14 mouse cellular contexts compared by ENCODE assay signal in the genomic region with DNA sequence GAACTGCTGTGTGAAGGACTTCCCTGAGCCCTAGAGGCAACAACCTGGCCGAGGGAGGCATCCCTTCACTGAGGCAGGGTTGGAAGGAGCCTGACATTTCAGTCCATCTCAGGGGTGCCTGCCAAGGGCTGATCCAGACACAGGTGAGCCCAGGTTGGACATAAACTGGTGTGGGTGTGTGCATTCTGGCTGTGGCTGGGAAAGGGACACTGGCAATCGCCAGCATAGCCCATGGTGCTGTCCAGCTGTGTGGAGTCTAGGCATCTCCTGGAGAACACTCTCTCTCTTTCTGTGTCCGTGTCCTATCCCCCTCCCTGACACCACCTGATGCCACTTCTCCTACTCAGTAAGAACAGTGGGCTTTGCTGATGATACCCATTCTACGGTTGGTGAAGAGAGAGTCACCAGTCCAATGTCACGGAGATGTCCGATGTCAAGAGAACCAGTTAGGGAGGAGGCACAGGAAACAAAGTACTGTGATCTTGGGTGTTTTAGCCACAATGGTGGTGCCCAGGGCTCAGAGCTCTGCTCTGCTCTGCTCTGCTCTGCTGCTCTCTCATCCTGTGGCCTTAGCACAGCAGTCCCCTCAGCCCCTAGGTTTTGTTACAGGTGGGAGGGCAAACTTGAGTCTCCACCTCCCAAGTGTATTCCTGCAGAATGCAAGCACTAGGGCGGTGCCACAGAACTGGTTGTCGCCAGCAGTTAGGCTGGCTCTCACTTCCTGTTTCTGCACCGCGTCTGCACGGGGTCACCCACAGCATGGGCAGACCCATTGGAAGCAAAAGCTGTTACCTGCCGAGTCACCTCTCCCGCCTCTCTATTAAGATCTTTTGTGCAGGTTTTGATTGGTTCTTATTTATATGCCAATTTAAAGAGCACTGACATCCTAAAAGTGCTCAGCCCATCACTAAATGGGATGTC. TPM values are rescaled to one million over a fixed set of nuclear protein-coding genes. Genes with fewer than 3 reads are reported as not detected.
DNase-seq lines count a peak whose midpoint lies in the region; ATAC-seq lines count a peak whose summit lies in the region.
"Not testable (repeated sequence)": the region's sequence is repeated elsewhere in the genome, so short reads cannot be mapped to it uniquely, and the experiment has no call there.
"Had no signal": no experiment of that assay in that cellular context is flagged by ENCODE, and none has a peak within 500 bp of the region (broad histone marks: within the 10 kb centered on the region; RNA-seq: fewer than 3 reads in every experiment).

No protein-coding gene starts in this region.

- H3K4me3 ChIP-seq in embryonic facial prominence, embryonic 11.5 days (ENCODE audit: low read depth, low read length); heart, embryonic 12.5 days; hindbrain, embryonic 13.5 days; kidney, embryonic 14.5 days (ENCODE audit: low read length); liver, embryonic 12.5 days; midbrain, embryonic 12.5 days; neural tube, embryonic 14.5 days (ENCODE audit: low read depth, low read length): not testable (repeated sequence)

- DNase-seq in A20 (ENCODE audit: low read depth, low spot score), result peak; percentile 69
- DNase-seq in embryonic facial prominence, embryonic 11.5 days (ENCODE audit: low spot score), result not testable (repeated sequence)

- not testable (repeated sequence) for H3K27me3 ChIP-seq in embryonic facial prominence, embryonic 11.5 days (ENCODE audit: control insufficient read depth, insufficient read depth, low read length); heart, embryonic 12.5 days (replicated peaks); hindbrain, embryonic 13.5 days; kidney, embryonic 14.5 days (ENCODE audit: control insufficient read depth, insufficient read depth, low read length); liver, embryonic 12.5 days (replicated peaks); midbrain, embryonic 12.5 days; neural tube, embryonic 14.5 days (ENCODE audit: control insufficient read depth, insufficient read depth, low read length)

- H3K9ac ChIP-seq in embryonic facial prominence, embryonic 11.5 days (replicated peaks; ENCODE audit: low read length); heart, embryonic 12.5 days; hindbrain, embryonic 13.5 days; kidney, embryonic 14.5 days (ENCODE audit: low read depth, low read length); liver, embryonic 12.5 days; midbrain, embryonic 12.5 days (replicated peaks); neural tube, embryonic 14.5 days (replicated peaks; ENCODE audit: low read depth, low read length): not testable (repeated sequence)

- H3K4me2 ChIP-seq in embryonic facial prominence, embryonic 11.5 days (ENCODE audit: low read depth, low read length); heart, embryonic 12.5 days; hindbrain, embryonic 13.5 days; kidney, embryonic 14.5 days (replicated peaks; ENCODE audit: low read depth, low read length); liver, embryonic 12.5 days; midbrain, embryonic 12.5 days (replicated peaks); neural tube, embryonic 14.5 days (ENCODE audit: low read depth, low read length): not testable (repeated sequence)

- H3K36me3 ChIP-seq in embryonic facial prominence, embryonic 11.5 days (replicated peaks; ENCODE audit: control insufficient read depth, insufficient read depth, low read depth, low read length); heart, embryonic 12.5 days; hindbrain, embryonic 13.5 days; kidney, embryonic 14.5 days (ENCODE audit: control insufficient read depth, insufficient read depth, low read length); liver, embryonic 12.5 days; midbrain, embryonic 12.5 days; neural tube, embryonic 14.5 days (ENCODE audit: control insufficient read depth, insufficient read depth, low read length): not testable (repeated sequence)

- 89% methylated on average over 7 of the region's 13 CpGs for WGBS in embryonic facial prominence, embryonic 11.5 days
- WGBS in heart, embryonic 12.5 days, result 79% methylated on average over 7 of the region's 13 CpGs
- WGBS in hindbrain, embryonic 13.5 days, result 90% methylated on average over 7 of the region's 13 CpGs
- 88% methylated on average over 7 of the region's 13 CpGs for WGBS in kidney, embryonic 14.5 days
- WGBS in liver, embryonic 12.5 days (ENCODE audit: insufficient replicate concordance), result 68% methylated on average over 7 of the region's 13 CpGs
- WGBS in midbrain, embryonic 12.5 days, result 87% methylated on average over 7 of the region's 13 CpGs
- WGBS in neural tube, embryonic 14.5 days, result 91% methylated on average over 7 of the region's 13 CpGs

- H3K4me1 ChIP-seq in embryonic facial prominence, embryonic 11.5 days (ENCODE audit: control insufficient read depth, insufficient read depth, low read length); heart, embryonic 12.5 days (replicated peaks); hindbrain, embryonic 13.5 days (replicated peaks); kidney, embryonic 14.5 days (ENCODE audit: control insufficient read depth, insufficient read depth, low read length); liver, embryonic 12.5 days; midbrain, embryonic 12.5 days; neural tube, embryonic 14.5 days (ENCODE audit: control insufficient read depth, insufficient read depth, low read length): not testable (repeated sequence)

- peaks cover 18% of the 10 kb centered on the region for H3K9me3 ChIP-seq in embryonic facial prominence, embryonic 11.5 days (replicated peaks; ENCODE audit: control insufficient read depth, low read length)
- peaks cover 46% of the 10 kb centered on the region for H3K9me3 ChIP-seq in heart, embryonic 12.5 days (replicated peaks)
- H3K9me3 ChIP-seq in hindbrain, embryonic 13.5 days, result peaks cover 41% of the 10 kb centered on the region
- H3K9me3 ChIP-seq in kidney, embryonic 14.5 days (ENCODE audit: control insufficient read depth, low read length), result peaks cover 28% of the 10 kb centered on the region
- H3K9me3 ChIP-seq in liver, embryonic 12.5 days (replicated peaks), result peaks cover 40% of the 10 kb centered on the region
- peaks cover 48% of the 10 kb centered on the region for H3K9me3 ChIP-seq in midbrain, embryonic 12.5 days
- H3K9me3 ChIP-seq in neural tube, embryonic 14.5 days (ENCODE audit: control insufficient read depth, low read length), result peaks cover 20% of the 10 kb centered on the region

- ATAC-seq in embryonic facial prominence, embryonic 11.5 days (replicated peaks; ENCODE audit: insufficient number of reproducible peaks, low FRiP score, low TSS enrichment, low read depth), result peak; percentile 56; the same call in 1 of the 2 replicates
- ATAC-seq in heart, embryonic 12.5 days (ENCODE audit: insufficient number of reproducible peaks, low FRiP score), result peak; percentile 43; the same call in 1 of the 2 replicates
- ATAC-seq in hindbrain, embryonic 13.5 days (ENCODE audit: low FRiP score), result peak; percentile 54; the same call in 1 of the 2 replicates
- ATAC-seq in kidney, embryonic 14.5 days (ENCODE audit: low FRiP score, low TSS enrichment), result 0 out of 2 replicates have a peak, but pooled peaks have one; percentile 39
- ATAC-seq in liver, embryonic 12.5 days, result peak; percentile 38; the same call in 1 of the 2 replicates
- peak; percentile 35; the same call in 1 of the 2 replicates for ATAC-seq in midbrain, embryonic 12.5 days (ENCODE audit: low FRiP score, low read depth)
- ATAC-seq in neural tube, embryonic 14.5 days (ENCODE audit: low read depth), result peak; percentile 28; the same call in 1 of the 2 replicates

- H3K27ac ChIP-seq in embryonic facial prominence, embryonic 11.5 days (replicated peaks; ENCODE audit: low read depth, low read length); heart, embryonic 12.5 days (ENCODE audit: poor library complexity, severe bottlenecking); hindbrain, embryonic 13.5 days; kidney, embryonic 14.5 days (ENCODE audit: low read depth, low read length); liver, embryonic 12.5 days; midbrain, embryonic 12.5 days (replicated peaks); neural tube, embryonic 14.5 days (ENCODE audit: low read depth, low read length): not testable (repeated sequence)

RNA-seq across cellular contexts. Expression of a gene that starts 11.0 kb away (rescaled TPM):
- not detected in 2 replicates for polyA plus RNA-seq in embryonic facial prominence, embryonic 11.5 days (2014; fragmentation: Nextera tagmentation; extraction: Ambion mirVana)
- not detected in 2 replicates for polyA plus RNA-seq in heart, embryonic 12.5 days (2016; fragmentation: Nextera tagmentation; extraction: Ambion mirVana)
- polyA plus RNA-seq in hindbrain, embryonic 13.5 days (2015; fragmentation: Nextera tagmentation; extraction: Ambion mirVana), result not detected in 2 replicates
- polyA plus RNA-seq in kidney, embryonic 14.5 days (2014; fragmentation: Nextera tagmentation; extraction: Ambion mirVana), result not detected in 2 replicates
- not detected in 2 replicates for polyA plus RNA-seq in liver, embryonic 12.5 days (2016; fragmentation: Nextera tagmentation; extraction: Ambion mirVana)
- polyA plus RNA-seq in midbrain, embryonic 12.5 days (2016; fragmentation: Nextera tagmentation; extraction: Ambion mirVana), result not detected in 2 replicates
- polyA plus RNA-seq in neural tube, embryonic 14.5 days (2014; fragmentation: Nextera tagmentation; extraction: Ambion mirVana), result not detected in 2 replicates
- polyA plus RNA-seq: erythroblast, embryonic 14.5 days; forebrain, embryonic 14.5 days; liver, embryonic 14.5 days; neural tube, embryonic 15.5 days; thymus, postnatal 0 days; urinary bladder, adult 2 months had no signal

RNA-seq across cellular contexts. Expression of a gene that starts 20.1 kb away (rescaled TPM):
- not detected in 2 replicates for polyA plus RNA-seq in embryonic facial prominence, embryonic 11.5 days (2014; fragmentation: Nextera tagmentation; extraction: Ambion mirVana)
- polyA plus RNA-seq in heart, embryonic 12.5 days (2016; fragmentation: Nextera tagmentation; extraction: Ambion mirVana), result not detected in 2 replicates
- polyA plus RNA-seq in hindbrain, embryonic 13.5 days (2015; fragmentation: Nextera tagmentation; extraction: Ambion mirVana), result not detected in 2 replicates
- polyA plus RNA-seq in kidney, embryonic 14.5 days (2014; fragmentation: Nextera tagmentation; extraction: Ambion mirVana), result not detected in 2 replicates
- polyA plus RNA-seq in liver, embryonic 12.5 days (2016; fragmentation: Nextera tagmentation; extraction: Ambion mirVana), result not detected in 2 replicates
- polyA plus RNA-seq in midbrain, embryonic 12.5 days (2016; fragmentation: Nextera tagmentation; extraction: Ambion mirVana), result not detected in 2 replicates
- polyA plus RNA-seq in neural tube, embryonic 14.5 days (2014; fragmentation: Nextera tagmentation; extraction: Ambion mirVana), result not detected in 2 replicates
- polyA plus RNA-seq: erythroblast, embryonic 14.5 days; forebrain, embryonic 14.5 days; liver, embryonic 14.5 days; neural tube, embryonic 15.5 days; thymus, postnatal 0 days; urinary bladder, adult 2 months had no signal
